Mouse (Mus musculus) embryonic facial prominence, embryonic 11.5 days (tissue): ENCODE results near the gene Hoxd4. TPM values are rescaled to one million over a fixed set of nuclear protein-coding genes. Genes with fewer than 3 reads are reported as not detected.

Source experiments
- ATAC-seq: fragments of 200-750 bp; cut with Nextera tagmentation; replicated peaks from 2 replicates; pipeline ENCODE4 v1.8.0; 2017; ENCODE audit warnings: low read depth; ENCODE audit not compliant: insufficient number of reproducible peaks, low FRiP score, low TSS enrichment
- DNase-seq: peaks from one replicate; pipeline ENCODE4 v3.0.0-alpha.2; 2015; ENCODE audit warnings: low spot score
- H3K27ac ChIP-seq: fragments of 300-500 bp; sonication (generic); replicated peaks from 2 replicates; pipeline ENCODE4 v1.5.1; 2014; ENCODE audit warnings: mild to moderate bottlenecking, low read depth, low read length, control low read depth
- H3K27me3 ChIP-seq: fragments of 300-500 bp; sonication (generic); 2 replicates; pipeline ENCODE4 v1.6.1; 2014; ENCODE audit warnings: mild to moderate bottlenecking, low read length, moderate library complexity, mixed read lengths; ENCODE audit not compliant: control insufficient read depth, insufficient read depth
- H3K36me3 ChIP-seq: fragments of 300-500 bp; sonication (generic); replicated peaks from 2 replicates; pipeline ENCODE4 v1.6.1; 2014; ENCODE audit warnings: low read depth, mild to moderate bottlenecking, low read length, moderate library complexity, mixed read lengths; ENCODE audit not compliant: control insufficient read depth, insufficient read depth
- H3K4me1 ChIP-seq: fragments of 300-500 bp; sonication (generic); 2 replicates; pipeline ENCODE4 v1.6.1; 2014; ENCODE audit warnings: low read length, mixed read lengths; ENCODE audit not compliant: control insufficient read depth, insufficient read depth
- H3K4me2 ChIP-seq: fragments of 300-500 bp; sonication (generic); 2 replicates; pipeline ENCODE4 v1.6.1; 2014; ENCODE audit warnings: low read depth, mild to moderate bottlenecking, control low read depth, low read length, moderate library complexity
- H3K4me3 ChIP-seq: fragments of 300-500 bp; sonication (generic); 2 replicates; pipeline ENCODE4 v1.5.1; 2014; ENCODE audit warnings: low read depth, low read length, control low read depth
- H3K9ac ChIP-seq: fragments of 300-500 bp; sonication (generic); replicated peaks from 2 replicates; pipeline ENCODE4 v1.6.1; 2014; ENCODE audit warnings: mild to moderate bottlenecking, control low read depth, low read length
- H3K9me3 ChIP-seq: fragments of 300-500 bp; sonication (generic); replicated peaks from 2 replicates; pipeline ENCODE4 v1.6.1; 2016; ENCODE audit warnings: mild to moderate bottlenecking, low read length, inconsistent platforms, mixed read lengths; ENCODE audit not compliant: control insufficient read depth
- WGBS: fragments of 180-500 bp; shearing (Covaris S2); extraction: QIAGEN DNeasy Blood & Tissue Kit; methylation state at CpG from one replicate; pipeline ENCODE4 v1.1.7; 2014; 5-methylcytosine and 5-hydroxymethylcytosine counted together
- polyA plus RNA-seq: library from polyadenylated mRNA; unstranded; fragments of >200 nt; fragmentation: Nextera tagmentation; extraction: Ambion mirVana; gene quantifications from 2 replicates; pipeline ENCODE4 v1.2.1, GENCODE M21; 2014

Gene Hoxd4
- polyA plus RNA-seq, 1 experiment from 2014 or later = 0.18 TPM

GRCm38 (mm10) chr2:74730331-74730730 lies 18.6 kb downstream of the Hoxd4 start:
- DNase-seq (no peak), ATAC-seq (no peak)
- Histone ChIP-seq H3K4me1 (no peaks in the 10 kb centered on the region; the same call in none of the 2 replicates), H3K27ac (no peak overlapping the region), H3K36me3 (no peaks in the 10 kb centered on the region), H3K9ac (no peak overlapping the region), H3K27me3 (peaks cover 92% of the 10 kb centered on the region), H3K4me3 (no peak overlapping the region), H3K9me3 (no peaks in the 10 kb centered on the region), H3K4me2 (no peak overlapping the region)
- 5% methylated on average over 8 of the region's 8 CpGs for WGBS

GRCm38 (mm10) chr2:74731055-74731454 lies 19.3 kb downstream of the Hoxd4 start:
- Histone ChIP-seq H3K9me3 (no peaks in the 10 kb centered on the region), H3K4me3 (no peak overlapping the region), H3K9ac (no peak overlapping the region), H3K4me2 (no peak overlapping the region), H3K27me3 (peaks cover 93% of the 10 kb centered on the region), H3K36me3 (no peaks in the 10 kb centered on the region), H3K4me1 (no peaks in the 10 kb centered on the region; the same call in none of the 2 replicates), H3K27ac (no peak overlapping the region)
- ATAC-seq (no peak), DNase-seq (no peak)

GRCm38 (mm10) chr2:74731799-74732512 lies 20.2 kb downstream of the Hoxd4 start:
- Histone ChIP-seq H3K4me3 (no peak overlapping the region), H3K9ac (no peak overlapping the region), H3K4me2 (no peak overlapping the region), H3K9me3 (no peaks in the 10 kb centered on the region), H3K4me1 (no peaks in the 10 kb centered on the region; the same call in none of the 2 replicates), H3K27ac (no peak overlapping the region), H3K27me3 (peaks cover 93% of the 10 kb centered on the region), H3K36me3 (no peaks in the 10 kb centered on the region)
- WGBS = under 1% methylated on average over 9 of the region's 9 CpGs
- ATAC-seq (no peak), DNase-seq (no peak)

- Histone ChIP-seq H3K4me1 (no peaks in the 10 kb centered on the region), H3K9ac (no peak overlapping the region), H3K36me3 (no peaks in the 10 kb centered on the region), H3K27ac (no peak overlapping the region), H3K27me3 (peaks cover 93% of the 10 kb centered on the region), H3K9me3 (no peaks in the 10 kb centered on the region), H3K4me2 (no peak overlapping the region; the same call in 1 of the 2 replicates), H3K4me3 (no peak overlapping the region)
- WGBS = under 1% methylated on average over 52 of the region's 52 CpGs
- peak; percentile 24 for DNase-seq
- no peak for ATAC-seq
Measured at GRCm38 (mm10) chr2:74732513-74733316, 21.0 kb downstream of the Hoxd4 start.

GRCm38 (mm10) chr2:74733317-74733661 lies 21.6 kb downstream of the Hoxd4 start:
- peaks cover 93% of the 10 kb centered on the region for H3K27me3 ChIP-seq
- ATAC-seq (no peak), DNase-seq (no peak)
- under 1% methylated on average over 16 of the region's 16 CpGs for WGBS
- H3K9me3 ChIP-seq = no peaks in the 10 kb centered on the region
- H3K4me3 ChIP-seq = no peak overlapping the region
- H3K36me3 ChIP-seq = no peaks in the 10 kb centered on the region
- H3K9ac ChIP-seq = no peak overlapping the region
- no peak overlapping the region for H3K4me2 ChIP-seq
- no peaks in the 10 kb centered on the region for H3K4me1 ChIP-seq
- H3K27ac ChIP-seq = no peak overlapping the region

GRCm38 (mm10) chr2:74733765-74734164 lies 22.0 kb downstream of the Hoxd4 start:
- Histone ChIP-seq H3K27me3 (peaks cover 93% of the 10 kb centered on the region), H3K27ac (no peak overlapping the region), H3K4me2 (no peak overlapping the region), H3K9me3 (no peaks in the 10 kb centered on the region), H3K4me1 (no peaks in the 10 kb centered on the region), H3K9ac (no peak overlapping the region), H3K36me3 (no peaks in the 10 kb centered on the region), H3K4me3 (no peak overlapping the region)
- ATAC-seq = no peak
- under 1% methylated on average over 6 of the region's 6 CpGs for WGBS
- peak; percentile 23 for DNase-seq

- 1% methylated on average over 13 of the region's 13 CpGs for WGBS
- ATAC-seq = no peak
- no peak overlapping the region for H3K9ac ChIP-seq
- DNase-seq = peak; percentile 27
- H3K4me2 ChIP-seq = no peak overlapping the region
- H3K27ac ChIP-seq = no peak overlapping the region
- H3K9me3 ChIP-seq = no peaks in the 10 kb centered on the region
- no peaks in the 10 kb centered on the region for H3K4me1 ChIP-seq
- H3K4me3 ChIP-seq = no peak overlapping the region
- H3K27me3 ChIP-seq = peaks cover 93% of the 10 kb centered on the region
- no peaks in the 10 kb centered on the region for H3K36me3 ChIP-seq
Measured at GRCm38 (mm10) chr2:74734451-74734850, 22.7 kb downstream of the Hoxd4 start.
